Mouse (Mus musculus) left cerebral cortex, adult 2 months (tissue): Measurements from ENCODE around the gene D8Ertd738e. TPM values are rescaled to one million over a fixed set of nuclear protein-coding genes. Genes with fewer than 3 reads are reported as not detected.

ENCODE experiments used
- DNase-seq, 2 experiments: peaks; one replicate each; pipeline ENCODE4 v3.0.0; 2021 to 2022; ENCODE audit warnings: low spot score in 2 of 2, mixed read lengths in 1 of 2; ENCODE audit errors: extremely low spot score in 1 of 2
- H3K27ac ChIP-seq: fragments of 200-600 bp; 2 replicates; pipeline ENCODE4 v1.8.1; 2022
- H3K4me3 ChIP-seq: fragments of 200-600 bp; 2 replicates; pipeline ENCODE4 v1.8.1; 2022
- CTCF ChIP-seq: fragments of 200-600 bp; IDR thresholded peaks from 2 replicates; pipeline ENCODE4 v1.8.1; 2022; ENCODE audit warnings: antibody characterized with exemption, mild to moderate bottlenecking, moderate library complexity
- intact Hi-C: fragments of 180-260 bp; cut with DNase I; formaldehyde crosslinking; loops from one replicate; pipeline ENCODE4 v1.15.1; 2025
- total RNA-seq, 2 experiments: library from RNA; stranded (reverse); gene quantifications; 2 replicates each; pipeline ENCODE4 v1.2.3; 2021

The D8Ertd738e gene
- total RNA-seq, 2 experiments from 2014 or later: 124 to 140 TPM

- H3K4me3 ChIP-seq: peak within 1 kb of the TSS; percentile 82
- DNase-seq: peak; percentile 98 to 100
- intact Hi-C loops: loop anchor here (5.0 kb wide), 1 partner anchor 83 kb away; the partner anchor contains the start of gene Nanos3
- peak within 1 kb of the TSS; percentile 89 for H3K27ac ChIP-seq
- TF ChIP-seq CTCF: no peak; the same call in 1 of the 2 replicates
These were observed 20.6 kb upstream of the D8Ertd738e start, which contains the start of gene Ccdc130 for GRCm38 (mm10) chr8:84269950-84270773. Ccdc130 (minus strand) TSS chr8:84270380.

- H3K27ac ChIP-seq: no peak overlapping the region
- H3K4me3 ChIP-seq: no peak overlapping the region
- DNase-seq: no peak
- intact Hi-C loops: no loop called here
- TF ChIP-seq CTCF: no peak
These were observed 11.6 kb upstream of the D8Ertd738e start for GRCm38 (mm10) chr8:84261098-84261497.

GRCm38 (mm10) chr8:84256822-84257610, 7.5 kb upstream of the D8Ertd738e start, which contains the start of gene Mri1:
Mri1 (minus strand) TSS chr8:84257326.
- TF ChIP-seq CTCF: no peak; the same call in 1 of the 2 replicates
- H3K27ac ChIP-seq: peak within 1 kb of the TSS; percentile 93
- peak; percentile 71 to 84 for DNase-seq
- peak within 1 kb of the TSS; percentile 70 for H3K4me3 ChIP-seq
- intact Hi-C loops: loop anchor here (2.0 kb wide), 1 partner anchor 20 kb away; the partner anchor contains the start of gene Zswim4

GRCm38 (mm10) chr8:84256458-84256821, 6.9 kb upstream of the D8Ertd738e start:
- intact Hi-C loops: loop anchor here (2.0 kb wide), 1 partner anchor 20 kb away; the partner anchor contains the start of gene Zswim4
- Histone ChIP-seq H3K27ac (peak overlapping the region; percentile 93), H3K4me3 (peak overlapping the region; percentile 70)
- DNase-seq: no peak
- TF ChIP-seq CTCF: no peak

- H3K4me3 ChIP-seq: peak overlapping the region; percentile 70
- peak overlapping the region; percentile 93; the same call in 1 of the 2 replicates for H3K27ac ChIP-seq
- intact Hi-C loops: loop anchor here (2.0 kb wide), 1 partner anchor 19 kb away; the partner anchor contains the start of gene Zswim4
- DNase-seq: no peak
- no peak; the same call in none of the 2 replicates for TF ChIP-seq CTCF
These were observed 6.3 kb upstream of the D8Ertd738e start for GRCm38 (mm10) chr8:84255858-84256257.

- DNase-seq: no peak
- TF ChIP-seq CTCF: no peak
- Histone ChIP-seq H3K4me3 (no peak overlapping the region), H3K27ac (no peak overlapping the region)
- intact Hi-C loops: no loop called here
These were observed 7.7 kb downstream of the D8Ertd738e start for GRCm38 (mm10) chr8:84241821-84242220.

GRCm38 (mm10) chr8:84241167-84241566, 8.4 kb downstream of the D8Ertd738e start:
- intact Hi-C loops: no loop called here
- no peak for TF ChIP-seq CTCF
- Histone ChIP-seq H3K27ac (no peak overlapping the region), H3K4me3 (no peak overlapping the region)
- no peak for DNase-seq

GRCm38 (mm10) chr8:84237542-84238229, 11.8 kb downstream of the D8Ertd738e start:
- no peak; the same call in 1 of the 2 replicates for TF ChIP-seq CTCF
- no peak for DNase-seq
- intact Hi-C loops: loop anchor here (2.0 kb wide), 1 partner anchor 19 kb away; the partner anchor contains the start of gene Mri1
- peak overlapping the region; percentile 84 for H3K27ac ChIP-seq
- peak overlapping the region; percentile 57 for H3K4me3 ChIP-seq

GRCm38 (mm10) chr8:84236998-84237473, 12.5 kb downstream of the D8Ertd738e start, which contains the start of gene Zswim4:
Zswim4 (minus strand) TSS chr8:84237055.
- no peak; the same call in none of the 2 replicates for TF ChIP-seq CTCF
- intact Hi-C loops: loop anchor here (2.0 kb wide), 1 partner anchor 20 kb away; the partner anchor contains the start of gene Mri1
- H3K27ac ChIP-seq: peak within 1 kb of the TSS; percentile 86

GRCm38 (mm10) chr8:84236410-84236997, 13.0 kb downstream of the D8Ertd738e start:
- DNase-seq: no peak
- peak overlapping the region; percentile 86 for H3K27ac ChIP-seq
- peak overlapping the region; percentile 57 for H3K4me3 ChIP-seq
- TF ChIP-seq CTCF: no peak; the same call in 1 of the 2 replicates
- intact Hi-C loops: loop anchor here (2.0 kb wide), 1 partner anchor 20 kb away; the partner anchor contains the start of gene Mri1

More at GRCm38 (mm10) chr8:84236998-84237473, 12.5 kb downstream of the D8Ertd738e start, which contains the start of gene Zswim4:
- peak within 1 kb of the TSS; percentile 57 for H3K4me3 ChIP-seq
- DNase-seq: peak; percentile 98
